Mouse (Mus musculus): ENCODE data around the gene Hoxb13. TPM values are rescaled to one million over a fixed set of nuclear protein-coding genes. Genes with fewer than 3 reads are reported as not detected.

Hoxb13 gene
- polyA plus RNA-seq, 1 experiment from 2014 or later: not detected

GRCm38 (mm10) chr11:96223813-96224212 is 29.7 kb downstream of the Hoxb13 start:
- H3K27ac ChIP-seq: no peak overlapping the region
- no peak overlapping the region for H3K4me2 ChIP-seq
- no peaks in the 10 kb centered on the region for H3K9me3 ChIP-seq (replicated peaks)
- no peak for ATAC-seq
- H3K36me3 ChIP-seq: no peaks in the 10 kb centered on the region
- 29% methylated on average over 2 of the region's 2 CpGs for WGBS (ENCODE audit: insufficient replicate concordance)
- H3K4me1 ChIP-seq: no peaks in the 10 kb centered on the region
- peaks cover 24% of the 10 kb centered on the region for H3K27me3 ChIP-seq (replicated peaks)
- H3K4me3 ChIP-seq: no peak overlapping the region
- H3K9ac ChIP-seq: no peak overlapping the region

- Histone ChIP-seq H3K4me1 (no peaks in the 10 kb centered on the region), H3K27me3 (replicated peaks) (peaks cover 33% of the 10 kb centered on the region), H3K27ac (no peak overlapping the region), H3K9ac (no peak overlapping the region), H3K36me3 (no peaks in the 10 kb centered on the region), H3K4me2 (no peak overlapping the region), H3K9me3 (replicated peaks) (no peaks in the 10 kb centered on the region), H3K4me3 (no peak overlapping the region)
- ATAC-seq: no peak
- WGBS (ENCODE audit: insufficient replicate concordance): 56% methylated on average over 9 of the region's 9 CpGs
Measured at GRCm38 (mm10) chr11:96227676-96228075, 33.6 kb downstream of the Hoxb13 start.

- H3K9me3 ChIP-seq (replicated peaks): no peaks in the 10 kb centered on the region
- WGBS (ENCODE audit: insufficient replicate concordance): 1% methylated on average over 12 of the region's 12 CpGs
- H3K4me3 ChIP-seq: no peak overlapping the region
- H3K4me1 ChIP-seq: no peaks in the 10 kb centered on the region
- no peaks in the 10 kb centered on the region for H3K36me3 ChIP-seq
- no peak overlapping the region for H3K27ac ChIP-seq
- no peak for ATAC-seq
- H3K9ac ChIP-seq: no peak overlapping the region
- H3K4me2 ChIP-seq: no peak overlapping the region
- H3K27me3 ChIP-seq (replicated peaks): peaks cover 70% of the 10 kb centered on the region
Measured at GRCm38 (mm10) chr11:96234906-96235305, 40.8 kb downstream of the Hoxb13 start.

- WGBS (ENCODE audit: insufficient replicate concordance): 2% methylated on average over 7 of the region's 7 CpGs
- H3K27me3 ChIP-seq (replicated peaks): peaks cover 56% of the 10 kb centered on the region
Measured at GRCm38 (mm10) chr11:96240211-96240610, 46.1 kb downstream of the Hoxb13 start.

More at GRCm38 (mm10) chr11:96240211-96240610, 46.1 kb downstream of the Hoxb13 start:
- no peak for ATAC-seq
- Histone ChIP-seq H3K9ac (no peak overlapping the region), H3K9me3 (replicated peaks) (no peaks in the 10 kb centered on the region), H3K4me3 (no peak overlapping the region), H3K4me2 (no peak overlapping the region), H3K4me1 (no peaks in the 10 kb centered on the region), H3K36me3 (no peaks in the 10 kb centered on the region), H3K27ac (no peak overlapping the region)

Other genes starting within 250 kb of the Hoxb13 start
- 33.8 and 38.3 TPM in 2 replicates for gene Igf2bp1, start 188.4 kb upstream of the Hoxb13 start, polyA plus RNA-seq (2016; fragmentation: Nextera tagmentation; extraction: Ambion mirVana)
- not detected in 2 replicates for gene Gip, start 169.8 kb upstream of the Hoxb13 start, polyA plus RNA-seq (2016; fragmentation: Nextera tagmentation; extraction: Ambion mirVana)
- 100 and 108 TPM in 2 replicates for gene Snf8, start 159.4 kb upstream of the Hoxb13 start, polyA plus RNA-seq (2016; fragmentation: Nextera tagmentation; extraction: Ambion mirVana)
- 26.4 and 27.2 TPM in 2 replicates for gene Ube2z, start 128.9 kb upstream of the Hoxb13 start, polyA plus RNA-seq (2016; fragmentation: Nextera tagmentation; extraction: Ambion mirVana)
- gene Atp5g1, start 118.6 kb upstream of the Hoxb13 start, polyA plus RNA-seq (2016; fragmentation: Nextera tagmentation; extraction: Ambion mirVana): 657 and 705 TPM in 2 replicates
- not detected in 2 replicates for gene Calcoco2, start 82.4 kb upstream of the Hoxb13 start, polyA plus RNA-seq (2016; fragmentation: Nextera tagmentation; extraction: Ambion mirVana)
- not detected in 2 replicates for gene Ttll6, start 60.5 kb upstream of the Hoxb13 start, polyA plus RNA-seq (2016; fragmentation: Nextera tagmentation; extraction: Ambion mirVana)
- gene Hoxb9, start 77.1 kb downstream of the Hoxb13 start, polyA plus RNA-seq (2016; fragmentation: Nextera tagmentation; extraction: Ambion mirVana): not detected in 2 replicates
- gene Hoxb8, start 87.6 kb downstream of the Hoxb13 start, polyA plus RNA-seq (2016; fragmentation: Nextera tagmentation; extraction: Ambion mirVana): not detected in 2 replicates
- gene Hoxb7, start 92.3 kb downstream of the Hoxb13 start, polyA plus RNA-seq (2016; fragmentation: Nextera tagmentation; extraction: Ambion mirVana): 0.18 and 0.37 TPM in 2 replicates
- 0.30 TPM in 2 replicates for gene Hoxb6, start 98.2 kb downstream of the Hoxb13 start, polyA plus RNA-seq (2016; fragmentation: Nextera tagmentation; extraction: Ambion mirVana)
- 1.3 and 1.5 TPM in 2 replicates for gene Hoxb5, start 109.0 kb downstream of the Hoxb13 start, polyA plus RNA-seq (2016; fragmentation: Nextera tagmentation; extraction: Ambion mirVana)
- gene Hoxb4, start 124.0 kb downstream of the Hoxb13 start, polyA plus RNA-seq (2016; fragmentation: Nextera tagmentation; extraction: Ambion mirVana): 0.62 and 0.66 TPM in 2 replicates
- gene Hoxb3, start 129.0 kb downstream of the Hoxb13 start, polyA plus RNA-seq (2016; fragmentation: Nextera tagmentation; extraction: Ambion mirVana): 0.31 and 0.36 TPM in 2 replicates
- gene Hoxb2, start 156.2 kb downstream of the Hoxb13 start, polyA plus RNA-seq (2016; fragmentation: Nextera tagmentation; extraction: Ambion mirVana): 4.4 and 4.6 TPM in 2 replicates
- gene Hoxb1, start 171.4 kb downstream of the Hoxb13 start, polyA plus RNA-seq (2016; fragmentation: Nextera tagmentation; extraction: Ambion mirVana): 0.14 and 0.22 TPM in 2 replicates